Comparison of ENCODE assay signal across 8 mouse cellular contexts in the genomic region with DNA sequence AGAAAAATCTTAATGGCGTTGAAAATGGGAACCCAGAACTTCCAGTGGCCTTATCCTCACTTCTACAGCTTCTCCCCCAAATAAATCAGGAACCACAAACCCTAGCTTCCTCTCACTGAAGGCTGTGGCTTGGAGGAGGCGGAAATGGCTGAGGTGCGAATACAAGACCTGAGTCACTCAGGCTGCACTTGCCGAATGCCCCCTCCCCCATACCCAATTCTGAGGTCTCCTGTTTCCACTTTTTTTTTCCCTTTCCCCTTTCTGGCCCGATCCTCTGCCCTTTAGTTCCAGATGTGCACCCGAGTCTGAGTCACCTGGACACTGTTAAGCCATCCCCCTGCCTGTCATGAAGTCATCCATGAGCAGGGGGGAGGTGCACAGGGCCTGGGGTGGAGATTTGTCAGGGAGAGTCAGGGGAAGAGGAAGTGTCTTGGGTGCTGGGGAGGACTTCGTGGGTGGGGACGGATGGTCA. TPM values are rescaled to one million over a fixed set of nuclear protein-coding genes. Genes with fewer than 3 reads are reported as not detected.
DNase-seq lines count a peak whose midpoint lies in the region; ATAC-seq and TF ChIP-seq lines count a peak whose summit lies in the region.

A gene (plus strand): TSS at position 437 of the 472 bp plus-strand sequence.

- H3K27me3 ChIP-seq in G1E (ENCODE audit: insufficient read depth, low read length), result peaks cover 40% of the 10 kb centered on the region
- H3K27me3 ChIP-seq in heart, embryonic 16.5 days (ENCODE audit: control insufficient read depth, insufficient read depth, low read length), result peaks cover 3% of the 10 kb centered on the region; the same call in 1 of the 2 replicates
- no peaks in the 10 kb centered on the region for H3K27me3 ChIP-seq in liver, postnatal 0 days (ENCODE audit: insufficient read depth, low read length)

- peak within 1 kb of the TSS; percentile 93 for H3K4me2 ChIP-seq in heart, embryonic 16.5 days (ENCODE audit: low read depth, low read length)
- H3K4me2 ChIP-seq in liver, postnatal 0 days (ENCODE audit: low read depth, low read length), result peak within 1 kb of the TSS; percentile 84

- H3K4me1 ChIP-seq in G1E (ENCODE audit: insufficient read depth, low read depth, low read length), result peaks cover 55% of the 10 kb centered on the region
- 0 out of 2 replicates have a peak, but pooled peaks cover 3% of the 10 kb centered on the region for H3K4me1 ChIP-seq in heart, embryonic 16.5 days (ENCODE audit: control insufficient read depth, insufficient read depth, low read length)
- peaks cover 15% of the 10 kb centered on the region for H3K4me1 ChIP-seq in liver, postnatal 0 days (ENCODE audit: insufficient read depth)

- no peaks in the 10 kb centered on the region for H3K9me3 ChIP-seq in G1E (replicated peaks)
- H3K9me3 ChIP-seq in heart, embryonic 16.5 days (replicated peaks; ENCODE audit: control insufficient read depth, low read length), result no peaks in the 10 kb centered on the region
- H3K9me3 ChIP-seq in liver, postnatal 0 days (ENCODE audit: low read length), result no peaks in the 10 kb centered on the region

- H3K27ac ChIP-seq in heart, embryonic 16.5 days (ENCODE audit: low read length), result no peak within 1 kb of the TSS; the same call in 1 of the 2 replicates
- H3K27ac ChIP-seq in liver, postnatal 0 days (ENCODE audit: low read depth), result peak within 1 kb of the TSS; percentile 68

- no peak for TF ChIP-seq CTCF in G1E (IDR thresholded peaks at IDR 0.05; ENCODE audit: low read depth, low read length)
- TF ChIP-seq CTCF in liver, postnatal 0 days (IDR thresholded peaks at IDR 0.05; ENCODE audit: low read depth), result no peak

- DNase-seq in CD4-positive helper T cell, adult 2 months (ENCODE audit: low read depth, low spot score), result peak; percentile 73
- peak; percentile 58 for DNase-seq in G1E (ENCODE audit: low spot score)
- DNase-seq in liver, postnatal 0 days, result peak; percentile 47
- peak; percentile 50 to 59 for DNase-seq in spleen, postnatal 36 days (ENCODE audit: low spot score in 2 of 2)
- DNase-seq in adrenal gland, postnatal 14 days, result no peak
- DNase-seq in layer of hippocampus, adult 8-10 months (ENCODE audit: low spot score in 2 of 2), result no peak
- no peak for DNase-seq in left cerebral cortex, postnatal 36 days (ENCODE audit: low spot score in 2 of 2)

- no peak within 1 kb of the TSS for H3K9ac ChIP-seq in heart, embryonic 16.5 days (ENCODE audit: low read length)
- H3K9ac ChIP-seq in liver, postnatal 0 days (replicated peaks), result peak within 1 kb of the TSS; percentile 49

- peaks cover 25% of the 10 kb centered on the region for H3K36me3 ChIP-seq in G1E (replicated peaks)
- H3K36me3 ChIP-seq in heart, embryonic 16.5 days (ENCODE audit: control insufficient read depth, insufficient read depth), result no peaks in the 10 kb centered on the region
- 0 out of 2 replicates have a peak, but pooled peaks cover 3% of the 10 kb centered on the region for H3K36me3 ChIP-seq in liver, postnatal 0 days (replicated peaks; ENCODE audit: insufficient read depth, low read length)

- intact Hi-C loops in left cerebral cortex, postnatal 36 days (cut with DNase I), result loop anchor here (5.0 kb wide), 1 partner anchor 113 kb away; a partner anchor contains a TSS

- no peak for TF ChIP-seq EP300 in liver, postnatal 0 days (IDR thresholded peaks at IDR 0.05; ENCODE audit: low read depth)

- peak within 1 kb of the TSS; percentile 72; the same call in 1 of the 2 replicates for H3K4me3 ChIP-seq in G1E (ENCODE audit: low read depth, low read length)
- peak within 1 kb of the TSS; percentile 54 for H3K4me3 ChIP-seq in heart, embryonic 16.5 days (ENCODE audit: low read length)
- H3K4me3 ChIP-seq in liver, postnatal 0 days (ENCODE audit: low read depth, low read length), result peak within 1 kb of the TSS; percentile 47

- ATAC-seq in G1E (ENCODE audit: extremely low read depth, insufficient number of reproducible peaks, low FRiP score, poor library complexity, severe bottlenecking), result no peak
- ATAC-seq in heart, embryonic 16.5 days (replicated peaks; ENCODE audit: extremely low read depth, insufficient read depth, low FRiP score), result no peak
- ATAC-seq in liver, postnatal 0 days, result peak; percentile 35

- WGBS in heart, embryonic 16.5 days, result 67% methylated on average over 8 of the region's 8 CpGs
- 37% methylated on average over 8 of the region's 8 CpGs for WGBS in liver, postnatal 0 days (ENCODE audit: insufficient replicate concordance)

RNA-seq across cellular contexts. Expression of the gene that starts here (rescaled TPM):
- 1.3 and 3.7 TPM in 2 replicates for total RNA-seq in G1E (2014; fragmentation: Nextera tagmentation)
- 4.4 and 5.5 TPM in 2 replicates for total RNA-seq in G1E (2017)
- 4.8 and 4.9 TPM in 2 replicates for polyA plus RNA-seq in G1E (2012)
- polyA plus RNA-seq in heart, embryonic 16.5 days (2015; fragmentation: Nextera tagmentation; extraction: Ambion mirVana), result 0.71 and 0.75 TPM in 2 replicates
- polyA plus RNA-seq in liver, postnatal 0 days (2015; fragmentation: Nextera tagmentation; extraction: Ambion mirVana), result 3.0 and 4.0 TPM in 2 replicates
- 2.9 and 3.5 TPM in 2 replicates for total RNA-seq in adrenal gland, postnatal 14 days (2021)
- total RNA-seq in layer of hippocampus, adult 8-10 months (2022), result 1 to 10 TPM in 2 of 4 experiments, under 1 TPM in 2; 0.41 to 3.3 (median 1.6) TPM
- under 1 TPM; 0.39 to 0.63 TPM for total RNA-seq in left cerebral cortex, postnatal 36 days (2021)

Comparison
In these comparisons a context has a peak if more than half of its experiments do, and no peak if none do; other contexts are left out.
1. DNase-seq: peak in CD4-positive helper T cell, adult 2 months (single experiment), G1E (single experiment), liver, postnatal 0 days (single experiment) and spleen, postnatal 36 days (2 of 2); none in adrenal gland, postnatal 14 days (single experiment), layer of hippocampus, adult 8-10 months (0 of 2) and left cerebral cortex, postnatal 36 days (0 of 2).
2. Peak in every context shown above with its lines, with median percentiles within 50 percentile points of each other: H3K4me3 ChIP-seq.